Mouse (Mus musculus): ENCODE results near the gene Gpam.

- TF ChIP-seq CTCF (conservative IDR thresholded peaks at IDR 0.05 in 1 of 2, IDR thresholded peaks at IDR 0.05 in 1 of 2; ENCODE audit: low read depth in 2 of 2, low read length in 2 of 2), result no peak
- no peak for TF ChIP-seq POLR2A (IDR thresholded peaks at IDR 0.05; ENCODE audit: low read depth, low read length)
- TF ChIP-seq MAZ (IDR thresholded peaks at IDR 0.05; ENCODE audit: low read depth, low read length), result no peak
- TF ChIP-seq NELFE (IDR thresholded peaks at IDR 0.05; ENCODE audit: low read depth, low read length), result no peak
- no peak for TF ChIP-seq RAD21 (IDR thresholded peaks at IDR 0.05; ENCODE audit: low read depth, low read length)
- no peak for TF ChIP-seq KAT2A (IDR thresholded peaks at IDR 0.05; ENCODE audit: insufficient replicate concordance, low read length)
- no peak for TF ChIP-seq ZC3H11A (IDR thresholded peaks at IDR 0.05; ENCODE audit: low read depth, low read length)
- TF ChIP-seq POLR2AphosphoS2 (IDR thresholded peaks at IDR 0.05; ENCODE audit: low read depth, low read length), result no peak
- no peak for TF ChIP-seq SIN3A (IDR thresholded peaks at IDR 0.05; ENCODE audit: low read length)
These were observed 108.2 kb downstream of the Gpam start for GRCm38 (mm10) chr19:55018872-55019271.
